Mouse (Mus musculus): ENCODE measurements around the gene C2cd4d.

- no peak for TF ChIP-seq CTCF (IDR thresholded peaks at IDR 0.05)
- TF ChIP-seq EP300 (IDR thresholded peaks at IDR 0.05): no peak
Measured at GRCm38 (mm10) chr3:94372038-94372437, 9.8 kb downstream of the C2cd4d start.

Data from lung, postnatal 0 days (tissue).